Mouse (Mus musculus): Measurements from ENCODE around the gene Ugt2a2.
"Not testable (repeated sequence)": the region's sequence is repeated elsewhere in the genome, so short reads cannot be mapped to it uniquely, and the experiment has no call there.

Ugt2a2 gene

DNA sequence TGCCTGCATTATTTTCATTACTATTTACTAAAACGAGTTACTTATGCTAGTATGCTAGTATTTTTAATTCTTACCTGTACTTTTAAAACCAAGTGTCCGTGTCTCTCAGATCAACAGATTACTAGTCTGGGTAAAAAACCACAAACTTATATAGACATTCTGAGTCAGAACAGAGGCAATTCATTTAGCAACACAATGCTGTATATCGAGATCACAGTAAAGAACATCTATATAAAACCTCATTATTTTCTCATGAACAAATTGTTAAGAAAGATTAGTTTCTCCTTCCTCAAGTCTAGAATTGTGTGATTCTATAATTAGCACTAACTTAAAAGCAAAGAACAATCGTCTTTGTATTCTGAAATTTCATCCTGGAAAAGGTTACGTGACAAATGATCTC is at the start of gene Ugt2a2:
Gene Ugt2a2, minus strand, starts transcription at position 101 of the 400 bp plus-strand sequence.
- DNase-seq: no peak

GRCm38 (mm10) chr5:87523561-87523960 is 41.5 kb upstream of the Ugt2a2 start:
- DNase-seq: not testable (repeated sequence)

DNA sequence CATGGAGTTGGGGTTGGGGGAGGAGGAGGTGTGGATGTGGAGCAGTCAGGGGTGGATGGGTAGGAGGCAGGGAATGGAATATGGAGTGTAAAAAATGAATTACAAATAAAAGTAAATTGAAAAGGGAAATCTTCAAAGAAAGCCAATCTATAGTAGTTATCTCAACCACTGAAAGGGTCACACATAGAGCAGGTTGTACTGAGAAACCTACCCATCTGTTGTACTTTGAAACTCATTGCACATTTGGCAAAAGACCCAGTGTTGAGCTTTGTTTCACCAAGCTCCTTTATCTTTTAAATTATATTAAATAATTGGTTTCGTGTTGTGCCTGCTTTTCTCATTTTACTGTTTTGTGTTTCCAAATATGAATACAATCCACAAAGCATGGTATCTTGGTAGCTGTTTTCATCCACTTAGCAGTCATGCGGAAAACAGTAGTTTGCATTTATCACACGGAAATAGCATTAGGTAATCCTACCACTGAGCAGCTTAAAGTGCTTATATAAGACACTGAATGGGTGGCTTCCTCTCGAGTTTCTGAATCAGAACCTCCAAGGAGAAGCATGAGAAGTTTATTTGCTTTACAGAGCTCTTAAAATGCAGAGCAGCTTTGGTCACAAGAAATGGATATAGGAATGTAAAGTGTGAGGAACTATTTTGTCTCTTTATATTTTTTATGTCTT is 23.9 kb upstream of the Ugt2a2 start:
- no peak for DNase-seq

- DNase-seq: no peak
These were observed 20.6 kb upstream of the Ugt2a2 start for GRCm38 (mm10) chr5:87502687-87503086.

GRCm38 (mm10) chr5:87499341-87499740 is 17.3 kb upstream of the Ugt2a2 start:
- no peak for DNase-seq

DNA sequence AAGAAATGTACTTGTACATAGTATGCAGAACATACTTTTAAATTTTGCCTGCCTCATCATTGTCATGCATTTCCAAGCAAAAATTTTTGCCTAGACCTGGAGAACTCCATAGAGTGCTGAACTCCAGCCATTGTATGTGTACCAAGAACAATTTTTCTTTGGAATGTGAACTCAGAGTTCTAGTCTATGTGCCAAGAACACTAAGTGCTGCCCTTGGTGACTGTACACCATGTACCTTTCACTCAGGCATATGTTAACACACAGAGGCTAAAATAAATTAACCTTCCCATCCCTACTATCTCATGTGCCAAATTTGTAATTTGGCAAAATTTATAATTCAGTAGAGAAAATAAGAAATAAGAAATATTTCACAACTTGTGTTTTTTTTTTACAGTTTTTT is 16.9 kb upstream of the Ugt2a2 start:
- DNase-seq: peak; percentile 16

DNA sequence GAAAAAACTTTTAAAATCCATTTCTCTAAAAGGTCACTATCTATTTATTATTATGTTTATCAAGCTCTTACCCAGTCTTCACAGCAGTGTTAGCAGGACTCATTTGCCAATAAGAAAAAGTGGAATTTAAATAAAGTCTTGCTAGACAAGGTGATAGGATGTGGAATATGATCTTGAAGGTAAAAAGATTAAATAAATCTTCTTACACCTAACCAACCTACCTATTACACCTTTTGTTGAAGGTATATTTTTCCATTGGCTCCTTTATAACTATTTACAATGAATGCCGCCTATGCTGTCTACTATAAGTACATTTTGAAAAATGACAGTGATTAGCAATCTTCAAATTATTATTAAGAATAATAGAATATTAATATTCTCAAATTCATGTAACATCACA is 8.7 kb upstream of the Ugt2a2 start, which contains the start of gene Ugt2a1:
Gene Ugt2a1, minus strand, starts transcription at position 101 of the 400 bp plus-strand sequence.
- no peak for DNase-seq

DNA sequence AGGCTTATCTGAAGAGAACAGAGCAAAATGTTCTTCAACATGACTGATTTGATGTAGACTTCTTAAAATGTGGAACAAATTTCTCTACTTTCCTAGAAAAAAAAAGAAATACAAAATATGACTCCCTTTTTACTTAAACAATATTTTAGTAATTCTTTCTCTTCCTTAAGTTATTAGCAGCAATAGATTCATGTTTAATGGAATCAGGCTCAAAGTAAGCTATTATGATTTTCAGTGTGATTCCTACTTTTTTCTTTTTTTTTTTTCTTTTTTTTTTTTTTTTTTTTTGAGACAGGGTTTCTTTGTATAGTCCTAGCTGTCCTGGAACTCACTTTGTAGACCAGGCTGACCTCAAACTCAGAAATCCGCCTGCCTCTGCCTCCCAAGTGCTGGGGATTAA is 4.6 kb upstream of the Ugt2a2 start, which contains the start of gene Gm43638:
Gene Gm43638, minus strand, starts transcription at position 101 of the 400 bp plus-strand sequence.
- not testable (repeated sequence) for DNase-seq

GRCm38 (mm10) chr5:87458810-87459209 is 23.2 kb downstream of the Ugt2a2 start:
- DNase-seq: no peak

DNA sequence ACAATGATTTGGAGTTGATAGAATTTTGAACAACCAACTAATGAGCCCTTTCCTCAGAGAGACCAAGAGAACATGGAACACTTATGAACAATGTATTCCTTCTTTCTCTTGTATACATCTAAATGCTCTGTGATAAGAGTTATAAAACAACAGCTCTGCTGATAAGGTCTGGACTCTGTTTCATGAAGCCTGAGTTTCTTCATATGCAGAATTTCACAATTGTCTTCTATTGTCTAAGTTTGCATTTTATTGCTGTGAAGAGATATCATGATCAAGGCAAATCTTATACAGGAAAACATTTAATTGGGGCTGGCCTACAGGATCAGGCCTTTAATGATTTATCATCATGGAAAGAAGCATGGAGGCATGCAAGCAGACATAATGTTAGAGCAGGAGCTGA is 24.4 kb downstream of the Ugt2a2 start:
- no peak for DNase-seq

DNA sequence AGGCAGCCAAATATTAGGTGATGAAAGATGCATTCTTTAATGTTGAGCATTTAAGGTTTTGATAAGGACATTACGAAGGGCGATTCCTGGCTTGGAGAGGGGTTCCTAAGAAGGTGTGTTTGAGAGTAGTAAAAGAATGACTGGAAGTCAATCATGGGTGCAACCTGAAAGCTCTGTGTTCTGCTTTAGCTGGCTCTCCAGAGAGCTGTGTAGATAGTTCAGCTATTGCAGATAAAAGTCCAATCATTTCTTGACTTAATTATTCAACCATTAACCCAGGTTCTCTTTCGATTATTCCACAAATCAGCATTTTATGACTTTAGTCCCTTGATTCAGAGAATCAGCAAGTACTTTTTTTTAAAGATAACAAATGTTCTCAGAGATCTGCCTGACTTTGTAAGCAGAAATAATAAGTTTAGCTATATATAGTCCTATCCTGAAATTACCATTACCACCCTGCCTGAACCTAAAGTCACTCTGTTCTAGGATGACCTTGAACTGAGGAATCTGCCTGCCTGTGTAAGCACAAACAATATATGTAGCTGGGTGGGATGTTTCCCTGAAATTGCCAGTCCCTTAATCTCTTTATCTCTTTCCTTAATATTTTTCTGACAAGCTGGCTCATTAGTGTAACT is 25.7 kb downstream of the Ugt2a2 start:
- DNase-seq: peak; percentile 8

DNA sequence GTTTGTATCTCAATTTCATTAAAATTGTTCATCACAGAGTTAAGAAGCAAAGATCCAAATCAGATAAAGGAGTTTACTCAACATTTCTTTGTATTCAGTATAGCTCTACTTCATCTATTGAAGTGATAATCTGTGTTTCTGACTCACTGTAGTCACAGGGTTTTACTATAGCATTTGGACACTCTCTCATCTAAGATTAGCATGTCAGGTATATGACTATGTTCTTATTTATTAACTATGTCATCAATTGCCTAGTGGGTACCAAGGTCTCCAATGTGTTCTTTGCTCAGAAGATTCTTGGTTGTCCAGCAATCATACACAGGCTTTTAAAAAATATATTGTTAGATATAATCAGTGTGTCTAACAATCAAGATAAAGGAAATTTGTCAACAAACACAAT is 26.5 kb downstream of the Ugt2a2 start:
- no peak for DNase-seq

DNA sequence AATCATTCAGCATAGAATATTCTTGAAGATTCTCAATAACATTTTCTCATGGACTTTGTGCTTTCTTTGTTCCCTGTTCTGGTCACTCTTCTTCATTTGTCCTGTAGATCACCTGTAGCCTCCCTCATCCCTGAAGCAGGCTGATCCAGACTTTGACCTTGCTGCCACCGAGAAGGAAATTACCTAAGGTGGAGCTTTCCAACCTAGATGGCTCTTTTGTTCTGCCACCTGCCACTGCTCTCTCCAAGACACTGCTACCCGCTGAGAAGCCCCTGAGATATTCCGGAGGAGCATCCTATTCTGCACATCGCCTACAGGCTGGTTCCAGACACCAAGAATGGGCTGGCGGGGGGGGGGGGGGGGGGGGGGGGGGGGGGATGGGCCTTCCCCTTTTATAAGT is 29.5 kb downstream of the Ugt2a2 start:
- DNase-seq: not testable (repeated sequence)

GRCm38 (mm10) chr5:87436264-87436663 is 45.8 kb downstream of the Ugt2a2 start:
- peak; percentile 21 for DNase-seq

GRCm38 (mm10) chr5:87425676-87426075 is 56.4 kb downstream of the Ugt2a2 start:
- DNase-seq: no peak

- DNase-seq: peak; percentile 1
These were observed 58.0 kb downstream of the Ugt2a2 start, which contains the start of gene Ugt2b38 for GRCm38 (mm10) chr5:87424041-87424440. Gene Ugt2b38, minus strand, starts transcription at chr5:87424203.
